12 mouse cellular contexts compared by ENCODE assay signal in genomic region chr17:6751221-6751859, GRCm38 (mm10). TPM values are rescaled to one million over a fixed set of nuclear protein-coding genes. Genes with fewer than 3 reads are reported as not detected.
A peak's percentile ranks its signal among the peaks of the same experiment; 100 is the strongest.
DNase-seq lines count a peak whose midpoint lies in the region; ATAC-seq and TF ChIP-seq lines count a peak whose summit lies in the region.
"Had no signal": no experiment of that assay in that cellular context is flagged by ENCODE, and none has a peak within 500 bp of the region (broad histone marks: within the 10 kb centered on the region; RNA-seq: fewer than 3 reads in every experiment).

No protein-coding gene starts in this region.

- no peaks in the 10 kb centered on the region for H3K27me3 ChIP-seq in stomach, postnatal 0 days (ENCODE audit: control insufficient read depth, insufficient read depth, low read length)
- H3K27me3 ChIP-seq: Patski had no signal

- no peaks in the 10 kb centered on the region for H3K9me3 ChIP-seq in stomach, postnatal 0 days (ENCODE audit: control insufficient read depth, low read length)

- H3K4me3 ChIP-seq in stomach, postnatal 0 days (ENCODE audit: low read depth, low read length) = no peak overlapping the region
- H3K4me3 ChIP-seq in gastrocnemius, adult 2 months = no peak overlapping the region

- H3K27ac ChIP-seq in stomach, postnatal 0 days (replicated peaks) = peak overlapping the region; percentile 81
- no peak overlapping the region for H3K27ac ChIP-seq in gastrocnemius, adult 2 months
- H3K27ac ChIP-seq: liver, embryonic 14.5 days had no signal

- no peaks in the 10 kb centered on the region for H3K4me1 ChIP-seq in stomach, postnatal 0 days (replicated peaks; ENCODE audit: control insufficient read depth, insufficient read depth)

- no peak; the same call in 1 of the 2 replicates for TF ChIP-seq CTCF in stomach, postnatal 0 days (IDR thresholded peaks at IDR 0.05; ENCODE audit: low read depth)
- TF ChIP-seq CTCF in gastrocnemius, adult 2 months (IDR thresholded peaks at IDR 0.05) = no peak

- no peak overlapping the region for H3K4me2 ChIP-seq in stomach, postnatal 0 days (replicated peaks; ENCODE audit: low read depth)

- peak; percentile 49 to 66 for DNase-seq in heart, adult 18-20 months
- no peak for DNase-seq in heart, postnatal 25 days (ENCODE audit: low spot score)
- DNase-seq in urinary bladder, postnatal 36 days (ENCODE audit: low spot score in 2 of 2) = peak; percentile 65 to 66
- no peak for DNase-seq in urinary bladder, postnatal 4 days (ENCODE audit: low spot score in 2 of 2)
- DNase-seq in kidney, postnatal 14 days = peak; percentile 65
- no peak for DNase-seq in stomach, postnatal 0 days (ENCODE audit: low spot score)
- no peak for DNase-seq in gastrocnemius, adult 2 months
- DNase-seq in thymus, postnatal 10 days (ENCODE audit: low spot score in 2 of 2) = no peak
- DNase-seq: cerebellum, postnatal 36 days; forebrain, postnatal 0 days had no signal

- peak; percentile 63 for TF ChIP-seq EP300 in stomach, postnatal 0 days (optimal IDR thresholded peaks at IDR 0.05)

- intact Hi-C loops in heart, postnatal 25 days (cut with DNase I) = no loop called here
- intact Hi-C loops in gastrocnemius, adult 2 months (cut with DNase I) = no loop called here

- H3K9ac ChIP-seq in stomach, postnatal 0 days (ENCODE audit: low read length) = no peak overlapping the region
- H3K9ac ChIP-seq: forebrain, postnatal 0 days; liver, embryonic 14.5 days had no signal

- 52% methylated on average over 11 of the region's 11 CpGs for WGBS in stomach, postnatal 0 days

- peaks cover 8% of the 10 kb centered on the region for H3K36me3 ChIP-seq in stomach, postnatal 0 days (ENCODE audit: control insufficient read depth, insufficient read depth, low read length)

- ATAC-seq in stomach, postnatal 0 days (ENCODE audit: low FRiP score, low TSS enrichment) = no peak; the same call in 1 of the 2 replicates
- ATAC-seq: forebrain, postnatal 0 days; Patski had no signal

RNA-seq across cellular contexts. Expression of gene Ezr, which starts 31.2 kb away (rescaled TPM):
- 10 to 100 TPM; 32.5 to 36.9 TPM for total RNA-seq in heart, adult 18-20 months (2021)
- total RNA-seq in heart, postnatal 25 days (2021) = 10 to 100 TPM; 39.3 to 43.6 TPM
- 289 and 299 TPM in 2 replicates for polyA plus RNA-seq in stomach, postnatal 0 days (2015; fragmentation: Nextera tagmentation; extraction: Ambion mirVana)
- total RNA-seq in gastrocnemius, adult 2 months (2021) = 1 to 10 TPM; 1.5 to 1.9 TPM

Comparison
In these comparisons a context has a peak if more than half of its experiments do, and no peak if none do; other contexts are left out.
1. DNase-seq: peak in heart, adult 18-20 months (2 of 2), urinary bladder, postnatal 36 days (2 of 2) and kidney, postnatal 14 days (single experiment); none in heart, postnatal 25 days (single experiment), urinary bladder, postnatal 4 days (0 of 2), stomach, postnatal 0 days (single experiment), gastrocnemius, adult 2 months (single experiment) and thymus, postnatal 10 days (0 of 2).
2. RNA of gene Ezr, which starts 31.2 kb away (total RNA-seq): 39.3 to 43.6 TPM in heart, postnatal 25 days and 32.5 to 36.9 TPM in heart, adult 18-20 months; 1.5 to 1.9 TPM in gastrocnemius, adult 2 months; every median in the first group is over 10 times any median in the second.